Mouse (Mus musculus) mouse trophoblast stem cell (cell line): Measurements from ENCODE around the gene Pds5a.
"Not testable (repeated sequence)": the region's sequence is repeated elsewhere in the genome, so short reads cannot be mapped to it uniquely, and the experiment has no call there.

Experiments used
- in situ Hi-C, 2 experiments: fragments of 300-500 bp; cut with MseI, MboI; formaldehyde crosslinking; loops; 2 replicates in 1 of 2; 3 replicates in 1 of 2; pipeline ENCODE4 v1.15.1; 2025

The Pds5a gene

GRCm38 (mm10) chr5:65696821-65697485 is 1.1 kb downstream of the Pds5a start:
- in situ Hi-C loops: no loop called here

- in situ Hi-C loops: not testable (repeated sequence)
Measured at GRCm38 (mm10) chr5:65694076-65694475, 4.0 kb downstream of the Pds5a start.

- in situ Hi-C loops: no loop called here
Measured at GRCm38 (mm10) chr5:65693018-65693417, 5.1 kb downstream of the Pds5a start.

GRCm38 (mm10) chr5:65688806-65689205 is 9.3 kb downstream of the Pds5a start:
- in situ Hi-C loops: no loop called here

- in situ Hi-C loops: no loop called here
Measured at GRCm38 (mm10) chr5:65686806-65687205, 11.3 kb downstream of the Pds5a start.

GRCm38 (mm10) chr5:65678826-65679225 is 19.2 kb downstream of the Pds5a start:
- in situ Hi-C loops: no loop called here

- in situ Hi-C loops: no loop called here
Measured at GRCm38 (mm10) chr5:65672162-65672561, 25.9 kb downstream of the Pds5a start.

GRCm38 (mm10) chr5:65667644-65668043 is 30.4 kb downstream of the Pds5a start:
- in situ Hi-C loops: no loop called here

- in situ Hi-C loops: no loop called here
Measured at GRCm38 (mm10) chr5:65665370-65665769, 32.7 kb downstream of the Pds5a start.

- in situ Hi-C loops: no loop called here
Measured at GRCm38 (mm10) chr5:65661958-65662357, 36.1 kb downstream of the Pds5a start.

- in situ Hi-C loops: no loop called here
Measured at GRCm38 (mm10) chr5:65653786-65654185, 44.3 kb downstream of the Pds5a start.

- in situ Hi-C loops: no loop called here
Measured at GRCm38 (mm10) chr5:65638896-65639295, 59.2 kb downstream of the Pds5a start.

- in situ Hi-C loops: no loop called here
Measured at GRCm38 (mm10) chr5:65624340-65624739, 73.7 kb downstream of the Pds5a start.

- in situ Hi-C loops: no loop called here
Measured at GRCm38 (mm10) chr5:65613152-65613924, 84.7 kb downstream of the Pds5a start.

GRCm38 (mm10) chr5:65610541-65610940 is 87.5 kb downstream of the Pds5a start:
- in situ Hi-C loops: no loop called here

- in situ Hi-C loops: no loop called here
Measured at GRCm38 (mm10) chr5:65609769-65610168, 88.3 kb downstream of the Pds5a start.

GRCm38 (mm10) chr5:65606820-65607219 is 91.3 kb downstream of the Pds5a start:
- in situ Hi-C loops: no loop called here

- in situ Hi-C loops: no loop called here
Measured at GRCm38 (mm10) chr5:65599681-65600080, 98.4 kb downstream of the Pds5a start.

GRCm38 (mm10) chr5:65592421-65592820 is 105.7 kb downstream of the Pds5a start:
- in situ Hi-C loops: no loop called here

GRCm38 (mm10) chr5:65590199-65590598 is 107.9 kb downstream of the Pds5a start:
- in situ Hi-C loops: no loop called here

- in situ Hi-C loops: no loop called here
Measured at GRCm38 (mm10) chr5:65586291-65586690, 111.8 kb downstream of the Pds5a start.

GRCm38 (mm10) chr5:65578545-65578944 is 119.5 kb downstream of the Pds5a start:
- in situ Hi-C loops: no loop called here

GRCm38 (mm10) chr5:65575896-65576295 is 122.2 kb downstream of the Pds5a start:
- in situ Hi-C loops: no loop called here
